Mouse (Mus musculus) cortical plate, adult 2 months (tissue): ENCODE results near the gene Tmcc3. TPM values are rescaled to one million over a fixed set of nuclear protein-coding genes. Genes with fewer than 3 reads are reported as not detected.

ENCODE experiments used
- H3K27ac ChIP-seq: fragments of 200-500 bp; 2 replicates; pipeline ENCODE4 v1.5.1; 2012; ENCODE audit warnings: low read length, control low read depth, inconsistent platforms; ENCODE audit not compliant: insufficient read depth
- H3K4me1 ChIP-seq: fragments of 200-500 bp; 2 replicates; pipeline ENCODE4 v1.6.1; 2011; ENCODE audit warnings: low read length; ENCODE audit not compliant: control insufficient read depth, insufficient read depth
- H3K4me3 ChIP-seq: fragments of 200-500 bp; 2 replicates; pipeline ENCODE4 v1.5.1; 2011; ENCODE audit warnings: mild to moderate bottlenecking, low read length, control low read depth; ENCODE audit not compliant: insufficient read depth
- CTCF ChIP-seq: fragments of 200-500 bp; IDR thresholded peaks from 2 replicates; pipeline ENCODE4 v1.5.1; 2011; ENCODE audit warnings: mild to moderate bottlenecking, control low read depth, low read length; ENCODE audit not compliant: insufficient read depth; ENCODE audit errors: extremely low read depth
- POLR2A ChIP-seq: fragments of 200-500 bp; IDR thresholded peaks from 2 replicates; pipeline ENCODE4 v1.6.1; 2011; ENCODE audit warnings: mild to moderate bottlenecking, low read length, control low read depth; ENCODE audit not compliant: insufficient read depth; ENCODE audit errors: extremely low read depth
- polyA plus RNA-seq: library from polyadenylated mRNA; depleted of rRNA; stranded (reverse); fragments of >200 nt; gene quantifications from 2 replicates; pipeline ENCODE4 v1.2.3, GENCODE M21; 2012

Tmcc3 gene
- polyA plus RNA-seq, 1 experiment: 28.5 TPM

DNA sequence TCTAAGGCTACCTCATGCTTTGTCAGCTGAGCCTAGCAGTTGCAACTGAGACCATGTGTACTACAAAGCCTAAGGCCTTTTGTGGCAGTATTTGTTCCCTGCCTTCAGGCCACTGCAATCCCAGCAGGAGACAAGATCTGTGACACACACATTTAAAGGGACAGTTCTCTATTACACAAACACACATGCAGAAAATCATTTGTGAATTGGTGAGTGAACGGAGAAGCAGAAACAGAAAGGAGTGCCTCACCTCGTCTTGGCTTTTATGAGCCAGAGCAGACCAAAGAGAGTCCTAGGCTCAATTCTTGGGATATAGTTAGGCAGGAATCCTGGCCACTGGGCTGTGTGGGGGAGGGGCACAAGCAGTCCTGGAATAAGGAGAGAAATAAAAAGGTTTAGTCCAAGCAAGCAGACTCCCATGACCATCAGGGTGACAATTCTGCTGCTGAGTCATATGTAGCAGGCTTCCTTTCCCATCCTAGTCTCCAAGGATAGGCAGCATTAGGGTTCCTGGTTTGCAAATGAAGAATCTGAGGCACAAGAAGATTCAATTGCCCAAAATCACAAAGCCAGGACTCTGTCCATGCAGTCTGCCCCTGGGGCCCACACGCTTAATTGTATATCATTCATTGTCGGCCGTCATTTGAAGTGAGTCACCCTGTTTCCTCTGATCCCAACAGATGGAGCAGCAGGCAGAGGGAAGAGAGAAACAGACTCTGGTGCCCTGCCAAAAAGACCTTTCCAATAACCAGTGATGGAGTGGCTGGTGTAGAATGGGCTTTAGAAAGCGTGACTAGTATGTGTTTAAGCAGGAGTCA lies 16.6 kb upstream of the Tmcc3 start:
- no peak for TF ChIP-seq POLR2A
- Histone ChIP-seq H3K4me1 (peaks cover 5% of the 10 kb centered on the region), H3K4me3 (no peak overlapping the region), H3K27ac (no peak overlapping the region)

DNA sequence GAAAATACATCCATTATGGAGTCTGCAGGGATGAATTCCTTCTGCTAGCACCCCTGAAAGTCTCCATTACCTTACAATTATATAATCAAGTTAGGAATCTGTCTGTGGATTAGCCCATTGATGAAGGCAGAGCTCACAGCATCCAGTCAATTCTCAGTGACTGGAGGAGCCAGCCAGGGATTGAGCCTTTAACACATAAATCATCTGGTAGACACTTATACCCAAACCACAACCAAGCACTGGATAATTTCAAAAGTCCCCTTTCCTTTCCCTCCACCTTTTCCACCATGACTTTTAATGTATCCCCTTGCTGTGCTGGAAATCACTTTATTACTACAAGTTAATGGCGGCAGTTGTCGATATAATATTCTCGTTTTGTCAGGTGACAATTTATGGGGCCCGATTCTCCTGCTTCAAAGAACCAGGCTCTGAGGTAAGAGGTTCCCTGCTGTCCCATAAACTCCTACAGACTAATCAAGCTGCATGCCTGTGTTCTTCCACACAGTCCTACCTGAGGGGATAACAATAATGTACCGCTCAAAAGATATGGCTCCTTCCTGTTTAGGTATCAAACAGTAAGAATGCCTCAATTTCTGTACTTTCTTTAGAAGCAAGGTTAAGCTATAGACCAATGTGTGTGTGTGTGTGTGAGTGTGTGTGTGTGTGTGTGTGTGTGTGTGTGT lies 15.7 kb upstream of the Tmcc3 start:
- Histone ChIP-seq H3K4me3 (no peak overlapping the region), H3K4me1 (peaks cover 5% of the 10 kb centered on the region), H3K27ac (no peak overlapping the region; the same call in 1 of the 2 replicates)
- TF ChIP-seq POLR2A (no peak), CTCF (no peak)

GRCm38 (mm10) chr10:94298471-94298870 lies 13.3 kb upstream of the Tmcc3 start, which contains the start of gene Gm4792:
Gm4792 (minus strand) TSS chr10:94298703.
- Histone ChIP-seq H3K4me3 (no peak within 1 kb of the TSS), H3K4me1 (peaks cover 5% of the 10 kb centered on the region), H3K27ac (no peak within 1 kb of the TSS)
- TF ChIP-seq POLR2A (no peak), CTCF (no peak)

DNA sequence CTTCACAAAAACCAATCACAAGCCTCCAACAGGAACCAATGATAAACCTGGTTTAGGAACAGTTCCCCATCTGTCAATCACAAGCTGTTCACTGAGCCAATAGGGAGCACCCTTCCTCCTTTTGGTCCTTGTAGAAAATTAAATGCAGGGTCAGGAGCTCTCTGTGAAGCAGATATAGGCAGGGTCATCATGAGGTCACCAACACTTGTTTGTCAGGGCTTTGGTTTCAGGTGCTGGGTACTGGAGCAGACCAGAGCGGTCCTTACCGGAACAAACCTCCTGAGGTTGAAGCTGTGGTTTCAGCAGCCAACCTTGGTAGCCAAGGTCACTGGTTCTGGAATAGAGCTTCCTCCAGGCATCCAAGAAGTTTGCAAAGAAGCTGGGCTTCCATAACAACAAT lies 12.4 kb upstream of the Tmcc3 start:
- TF ChIP-seq CTCF: no peak
- no peak for TF ChIP-seq POLR2A
- Histone ChIP-seq H3K27ac (no peak overlapping the region), H3K4me1 (peaks cover 5% of the 10 kb centered on the region), H3K4me3 (no peak overlapping the region)

- Histone ChIP-seq H3K4me3 (no peak overlapping the region), H3K4me1 (no peaks in the 10 kb centered on the region), H3K27ac (no peak overlapping the region)
- TF ChIP-seq CTCF: no peak
- TF ChIP-seq POLR2A: no peak
Observed at GRCm38 (mm10) chr10:94304064-94304657, 7.6 kb upstream of the Tmcc3 start.

- H3K4me3 ChIP-seq: no peak overlapping the region
- H3K4me1 ChIP-seq: no peaks in the 10 kb centered on the region
- TF ChIP-seq CTCF: no peak
- TF ChIP-seq POLR2A: no peak
Observed at GRCm38 (mm10) chr10:94305526-94305925, 6.2 kb upstream of the Tmcc3 start.

DNA sequence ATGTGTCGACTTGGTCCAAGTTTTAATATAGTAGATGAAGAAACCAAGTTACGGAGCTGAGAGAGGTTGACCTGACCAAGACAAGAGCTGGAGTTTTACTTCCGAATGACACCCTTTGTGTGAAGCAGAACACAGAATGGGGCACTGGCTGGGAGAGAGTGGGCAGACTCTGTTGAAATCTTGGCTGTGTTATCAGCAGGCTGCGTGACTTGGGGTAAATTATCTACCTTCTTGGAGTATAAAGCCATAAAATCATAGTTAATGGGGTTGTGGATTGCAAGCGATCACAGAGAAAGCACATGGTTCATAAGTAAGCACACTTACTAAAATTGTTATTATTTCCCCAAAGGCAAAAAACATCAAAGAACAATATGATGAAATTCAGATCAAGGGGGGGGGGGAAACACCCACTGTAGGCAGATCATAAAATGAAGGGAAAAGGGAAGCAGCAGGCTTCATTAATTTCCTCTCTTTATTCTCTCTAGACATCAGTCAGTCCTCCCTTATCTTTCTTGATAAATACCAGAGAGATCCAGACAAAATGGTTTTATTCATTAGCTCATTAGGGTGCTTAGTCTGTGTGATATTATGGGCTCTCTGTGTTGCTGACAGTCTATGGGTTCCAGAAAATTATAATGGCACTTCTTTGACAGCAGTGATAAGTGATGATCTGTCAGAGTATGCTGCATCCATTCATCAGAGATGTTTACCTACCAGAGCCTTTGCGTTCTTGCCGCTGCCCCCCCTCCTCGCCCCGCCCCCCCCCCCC lies 1.1 kb upstream of the Tmcc3 start:
- TF ChIP-seq CTCF (no peak), POLR2A (no peak)
- H3K4me3 ChIP-seq: no peak overlapping the region
- H3K27ac ChIP-seq: no peak overlapping the region

More at GRCm38 (mm10) chr10:94305526-94305925, 6.2 kb upstream of the Tmcc3 start:
- H3K27ac ChIP-seq: no peak overlapping the region

DNA sequence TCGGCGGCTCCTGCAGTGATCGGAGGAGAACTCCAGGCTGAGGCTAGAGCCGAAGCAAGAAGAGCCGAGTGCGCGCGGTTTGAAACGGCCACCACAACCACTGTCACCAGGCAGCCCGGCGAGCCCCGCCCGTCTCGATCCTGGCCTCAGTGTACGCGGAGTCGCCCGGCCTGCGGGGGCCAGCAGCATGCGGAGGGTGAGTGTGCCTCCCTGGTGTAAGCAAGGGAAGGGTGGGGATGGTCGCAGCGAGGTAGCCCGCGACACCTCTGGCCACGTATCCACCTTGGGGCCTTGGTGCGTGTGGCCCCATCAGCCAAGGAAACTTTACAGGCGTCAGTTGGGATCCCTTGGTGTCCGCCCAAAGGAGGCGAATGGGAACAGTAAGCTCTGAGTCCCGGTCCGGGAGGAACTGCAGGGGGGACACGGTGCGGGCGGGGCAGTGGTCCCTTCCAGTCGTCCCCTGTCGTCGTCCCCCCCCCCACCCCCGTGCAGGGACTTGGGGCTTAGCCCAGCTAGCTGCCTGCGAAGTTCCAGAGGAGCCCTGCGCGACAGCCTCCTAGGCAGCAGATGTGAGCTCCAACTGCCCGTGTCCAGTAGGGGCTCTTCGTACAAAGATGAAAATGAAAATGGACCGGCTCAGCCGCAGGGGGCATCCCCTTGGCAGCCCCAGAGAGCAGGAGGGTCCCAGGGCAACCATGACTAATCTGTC lies 412 bp downstream of the Tmcc3 start:
- no peak overlapping the region for H3K27ac ChIP-seq
- H3K4me1 ChIP-seq: no peaks in the 10 kb centered on the region
- TF ChIP-seq POLR2A: no peak
- no peak for TF ChIP-seq CTCF
- peak overlapping the region; percentile 51 for H3K4me3 ChIP-seq

More for the DNA sequence above, 1.1 kb upstream of the Tmcc3 start:
- no peaks in the 10 kb centered on the region for H3K4me1 ChIP-seq
